Mouse (Mus musculus): ENCODE results near the gene Rlim. TPM values are rescaled to one million over a fixed set of nuclear protein-coding genes. Genes with fewer than 3 reads are reported as not detected.

Rlim gene
- 18.5 and 20.1 TPM in 2 replicates for polyA plus RNA-seq (2012; rRNA removed)

DNA sequence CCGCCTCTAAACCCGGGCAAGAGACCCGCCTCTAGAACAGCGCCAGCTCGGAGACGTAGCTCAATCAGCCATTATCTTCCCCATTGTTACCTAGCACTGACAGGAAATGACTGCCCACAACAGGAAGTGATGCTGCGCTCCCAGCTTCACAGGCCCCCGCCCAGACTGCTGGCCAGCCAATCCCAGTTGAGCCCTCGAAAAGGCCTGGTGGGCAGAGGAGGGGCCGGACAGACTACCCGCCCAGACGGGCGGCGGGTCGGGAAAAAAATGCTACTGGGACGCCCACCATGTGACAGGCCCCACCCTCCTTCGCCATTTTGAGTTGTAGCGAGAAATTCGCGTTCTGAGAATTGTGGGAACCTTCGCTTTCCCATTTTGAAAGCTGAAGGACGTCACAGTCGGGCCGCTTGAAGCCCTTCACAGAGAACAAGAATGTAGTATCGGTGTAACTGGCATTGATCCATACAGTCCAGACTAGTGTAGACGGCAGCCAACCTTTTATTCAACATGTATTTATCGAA is at the start of gene Rlim:
TSS of gene Rlim (minus strand) at position 116 of the 521 bp plus-strand sequence.

Other genes with a start within 250 kb of the Rlim start
- 31.4 and 32.2 TPM in 2 replicates for gene Slc16a2, start 159.3 kb downstream of the Rlim start, polyA plus RNA-seq (2012; rRNA removed)
- gene Nexmif, start 219.9 kb upstream of the Rlim start, polyA plus RNA-seq (2012; rRNA removed), result 13.9 and 14.8 TPM in 2 replicates